Mouse (Mus musculus): ENCODE measurements around the gene Psmd13.
"Not testable (repeated sequence)": the region's sequence is repeated elsewhere in the genome, so short reads cannot be mapped to it uniquely, and the experiment has no call there.

The Psmd13 gene

GRCm38 (mm10) chr7:140856785-140857549 lies 24.8 kb upstream of the Psmd13 start, which contains the start of gene Ric8a:
Ric8a (plus strand) TSS chr7:140856957.
- DNase-seq, result peak; percentile 93

DNA sequence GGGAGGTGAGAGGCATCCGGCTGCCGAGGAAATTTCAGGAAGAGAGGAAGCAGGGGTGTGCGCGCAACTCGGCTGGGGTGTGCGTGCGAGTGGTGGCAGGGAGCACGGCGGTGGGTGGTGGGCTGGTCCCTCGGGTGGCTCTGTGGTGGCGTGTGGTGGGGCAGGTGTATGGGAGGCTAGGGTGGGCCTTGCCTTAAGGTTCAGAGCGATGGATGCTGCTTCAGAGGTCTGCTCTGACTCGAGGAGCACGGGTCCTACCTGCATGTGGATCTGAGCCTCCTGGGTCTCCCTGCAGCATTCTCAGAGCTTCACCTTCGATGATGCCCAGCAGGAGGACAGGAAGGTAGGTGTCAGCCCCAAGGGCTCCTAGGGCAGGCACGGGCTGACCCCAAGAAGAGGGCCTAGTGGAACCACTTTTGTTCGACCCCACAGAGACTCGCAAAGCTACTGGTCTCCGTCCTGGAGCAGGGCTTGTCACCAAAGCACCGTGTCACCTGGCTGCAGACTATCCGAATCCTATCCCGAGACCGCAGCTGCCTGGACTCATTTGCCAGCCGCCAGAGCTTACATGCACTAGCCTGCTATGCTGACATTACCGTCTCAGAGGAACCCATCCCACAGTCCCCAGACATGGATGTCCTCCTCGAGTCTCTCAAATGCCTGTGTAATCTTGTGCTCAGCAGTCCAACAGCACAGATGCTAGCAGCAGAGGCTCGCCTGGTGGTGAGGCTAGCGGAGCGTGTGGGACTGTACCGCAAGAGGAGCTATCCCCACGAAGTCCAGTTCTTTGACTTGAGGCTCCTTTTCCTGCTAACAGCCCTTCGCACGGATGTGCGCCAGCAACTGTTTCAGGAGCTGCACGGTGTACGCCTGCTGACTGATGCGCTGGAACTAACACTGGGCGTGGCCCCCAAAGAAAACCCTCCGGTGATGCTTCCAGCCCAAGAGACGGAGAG lies 23.9 kb upstream of the Psmd13 start, which contains the start of gene Bet1l:
Gene Bet1l (minus strand): TSS at position 28 of the 956 bp plus-strand sequence.
- DNase-seq, result no peak

DNA sequence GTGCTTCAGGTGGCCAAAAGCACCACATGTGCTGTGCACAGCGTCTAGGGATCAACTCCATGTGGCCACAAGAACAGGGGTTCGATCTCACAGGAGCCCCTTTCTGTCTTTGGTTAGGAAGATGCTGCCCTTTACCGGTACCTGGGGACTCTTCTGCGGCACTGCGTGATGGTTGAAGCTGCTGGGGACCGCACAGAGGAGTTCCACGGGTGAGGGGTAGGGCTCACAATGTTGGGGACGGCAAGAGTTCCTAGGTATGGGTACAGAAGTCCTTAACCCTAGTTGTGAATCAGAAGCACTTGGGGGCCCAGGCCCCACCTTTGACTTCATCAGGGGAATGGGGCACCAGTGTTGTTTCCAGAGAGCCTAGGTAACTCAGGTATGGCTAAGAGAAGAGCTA lies 23.0 kb upstream of the Psmd13 start:
- no peak for DNase-seq

GRCm38 (mm10) chr7:140859997-140860396 lies 21.8 kb upstream of the Psmd13 start:
- DNase-seq, result no peak

GRCm38 (mm10) chr7:140860728-140861127 lies 21.0 kb upstream of the Psmd13 start:
- DNase-seq, result no peak

GRCm38 (mm10) chr7:140864761-140865160 lies 17.0 kb upstream of the Psmd13 start:
- no peak for DNase-seq

DNA sequence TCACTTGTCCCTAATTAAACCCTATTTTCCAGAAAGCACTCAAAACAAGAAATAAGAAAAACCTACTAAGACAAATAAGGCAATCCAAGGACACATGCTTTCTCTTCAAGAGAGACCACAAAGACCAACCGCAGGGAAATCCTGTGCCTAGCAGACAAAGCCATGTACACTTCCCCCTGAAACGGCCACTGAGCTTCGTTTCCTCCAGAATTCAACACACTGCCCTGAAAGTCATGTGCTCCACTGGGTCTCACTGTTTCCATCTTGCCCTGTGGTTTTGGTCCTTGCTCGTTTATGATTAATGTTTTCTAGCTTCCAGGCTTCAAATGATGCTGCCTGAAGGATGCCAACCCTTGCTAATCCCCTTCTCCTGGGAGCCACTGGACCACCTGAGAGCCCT lies 7.5 kb upstream of the Psmd13 start:
- no peak for DNase-seq

GRCm38 (mm10) chr7:140877364-140877763 lies 4.4 kb upstream of the Psmd13 start:
- no peak for DNase-seq

DNA sequence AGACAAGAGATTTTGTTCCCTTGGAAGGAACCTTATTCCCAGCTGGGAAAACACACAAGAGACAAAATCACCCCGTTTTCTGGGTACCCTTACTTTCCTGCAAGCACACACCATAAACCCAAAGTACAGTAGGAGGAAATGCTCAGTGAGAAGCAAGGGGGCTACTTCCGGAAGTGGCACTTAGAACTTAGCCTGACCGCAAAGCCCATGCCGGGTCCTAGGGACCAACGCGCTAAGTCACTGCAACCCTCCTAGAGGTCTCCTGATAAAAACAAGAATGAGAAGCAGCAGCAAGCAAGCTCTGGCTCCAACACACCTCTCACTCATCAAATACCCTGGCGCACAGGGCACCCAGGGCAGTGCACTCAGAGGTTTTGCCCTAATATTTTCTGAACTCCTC lies 2.4 kb upstream of the Psmd13 start:
- DNase-seq, result no peak

DNA sequence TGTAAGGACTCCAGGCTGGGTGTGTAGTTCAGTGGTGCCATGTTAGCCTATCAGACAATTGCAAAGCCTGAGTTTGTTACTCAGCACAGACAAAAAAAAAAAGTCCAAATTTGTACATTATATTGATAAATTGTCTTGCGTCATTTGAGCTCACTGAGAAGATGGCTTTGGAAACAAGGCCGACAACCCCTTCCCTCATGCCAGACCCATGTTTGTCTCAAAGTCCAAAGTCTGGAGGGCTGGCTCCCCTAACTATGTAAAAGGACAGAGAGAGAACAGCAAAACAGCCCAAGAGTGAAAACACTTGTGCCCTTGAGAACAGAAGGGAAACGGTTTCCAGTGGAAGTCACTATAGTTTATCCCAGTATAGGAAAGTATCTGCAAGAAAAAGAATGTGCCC lies 1.3 kb upstream of the Psmd13 start:
- DNase-seq, result peak; percentile 35

GRCm38 (mm10) chr7:140880865-140881515 lies 778 bp upstream of the Psmd13 start:
- no peak for DNase-seq

GRCm38 (mm10) chr7:140882469-140882803 lies 668 bp downstream of the Psmd13 start:
- DNase-seq, result no peak

DNA sequence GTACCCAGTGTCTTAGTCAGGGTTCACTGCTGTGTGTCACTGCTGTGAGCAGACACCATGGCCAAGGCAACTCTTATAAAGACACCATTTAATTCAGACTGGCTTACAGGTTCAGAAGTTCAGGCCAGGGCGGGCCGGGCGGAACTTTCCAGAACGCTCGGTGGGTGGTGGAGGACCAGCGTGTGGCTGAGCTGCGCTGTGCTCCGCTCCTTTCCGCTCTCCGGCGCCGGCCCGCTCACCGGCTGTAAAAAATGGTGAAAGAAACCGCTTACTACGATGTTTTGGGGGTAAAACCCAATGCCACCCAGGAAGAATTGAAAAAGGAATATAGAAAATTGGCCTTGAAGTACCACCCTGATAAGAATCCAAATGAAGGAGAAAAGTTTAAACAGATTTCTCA lies 8.9 kb downstream of the Psmd13 start:
- not testable (repeated sequence) for DNase-seq

GRCm38 (mm10) chr7:140894031-140894430 lies 12.3 kb downstream of the Psmd13 start:
- DNase-seq, result no peak

DNA sequence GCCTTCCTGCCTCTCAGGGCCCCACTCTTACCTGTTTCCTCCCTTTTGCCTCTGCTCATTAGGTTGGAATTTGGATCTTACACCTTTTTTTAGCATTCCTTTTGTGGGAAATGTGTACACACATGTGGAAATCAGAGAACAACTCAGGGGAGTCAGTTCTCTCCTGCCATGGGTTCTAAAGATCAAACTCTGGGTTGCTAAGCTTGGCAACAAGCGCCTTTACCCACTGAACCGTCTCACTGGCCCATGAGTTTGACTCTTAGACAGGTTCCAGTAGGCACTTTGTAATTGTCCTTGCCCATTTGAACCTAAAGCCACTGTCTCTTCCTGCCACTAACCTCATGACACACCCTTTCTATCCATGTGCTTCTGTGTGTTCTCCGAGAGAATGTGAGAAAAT lies 12.8 kb downstream of the Psmd13 start:
- no peak for DNase-seq

DNA sequence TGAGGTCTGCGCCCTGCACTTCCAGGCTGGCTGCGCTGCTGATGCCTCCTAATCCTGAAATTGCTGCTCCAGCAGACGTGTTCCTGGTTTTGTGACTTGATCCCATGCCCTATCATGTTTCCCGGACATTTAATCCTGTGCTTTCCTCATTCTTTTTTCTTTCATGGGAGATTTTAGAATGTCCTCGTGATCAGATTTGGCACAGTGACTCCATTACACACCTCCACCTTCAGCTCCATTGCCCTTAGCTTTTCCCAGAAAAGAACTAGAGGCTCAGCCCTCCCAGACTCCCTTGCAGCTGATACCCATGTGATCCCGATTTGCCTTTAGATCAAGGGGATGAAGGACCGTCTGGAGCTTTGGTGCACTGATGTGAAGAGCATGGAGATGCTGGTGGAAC lies 16.1 kb downstream of the Psmd13 start:
- DNase-seq, result no peak

- DNase-seq, result no peak
Observed at GRCm38 (mm10) chr7:140899121-140899520, 17.4 kb downstream of the Psmd13 start.

DNA sequence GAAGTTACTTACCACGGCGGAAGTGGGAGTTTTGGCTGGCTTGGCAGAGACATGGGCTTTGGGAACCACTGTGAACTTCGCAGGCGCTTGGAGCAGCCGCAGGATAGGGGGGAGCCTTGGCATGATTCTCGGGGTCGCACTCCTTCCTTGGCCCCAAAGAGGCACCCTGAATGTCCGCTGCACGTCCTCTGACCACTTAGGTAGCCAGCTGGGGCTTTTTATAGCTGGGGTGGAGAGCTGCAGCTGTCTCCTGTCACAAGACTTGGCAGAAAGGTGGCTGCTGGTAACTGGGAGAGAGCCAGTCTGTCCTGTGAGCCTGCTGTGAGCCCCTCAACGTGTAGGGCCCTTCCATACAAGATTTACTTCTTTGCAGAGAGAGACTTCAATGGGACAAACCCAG lies 18.5 kb downstream of the Psmd13 start, which contains the start of gene Cox8b:
Gene Cox8b (minus strand): TSS at position 227 of the 400 bp plus-strand sequence.
- DNase-seq, result no peak

- no peak for DNase-seq
Observed at GRCm38 (mm10) chr7:140902036-140902875, 20.5 kb downstream of the Psmd13 start.

GRCm38 (mm10) chr7:140903212-140903611 lies 21.4 kb downstream of the Psmd13 start:
- peak; percentile 90 for DNase-seq

DNA sequence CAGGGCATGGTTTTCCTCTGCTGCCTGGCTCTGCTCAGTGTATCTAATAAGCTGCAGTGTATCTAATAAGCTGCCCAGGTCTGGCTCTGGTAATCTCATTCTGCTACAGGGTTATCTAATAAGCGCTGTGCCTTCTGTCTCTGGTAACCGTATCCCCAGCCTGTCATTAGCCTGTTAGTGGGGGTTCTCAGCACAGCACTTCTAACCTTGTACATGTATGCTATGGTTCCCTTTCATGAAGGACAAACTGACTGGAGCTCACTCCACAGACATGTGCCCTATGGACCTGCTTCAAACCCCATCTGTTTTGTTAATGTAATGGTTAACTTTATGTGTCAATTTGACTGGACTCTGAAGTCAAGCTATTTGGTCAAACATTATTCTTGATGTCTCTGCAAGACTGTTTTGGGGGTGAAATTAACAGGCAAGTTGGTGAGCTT lies 23.9 kb downstream of the Psmd13 start:
- no peak for DNase-seq

DNA sequence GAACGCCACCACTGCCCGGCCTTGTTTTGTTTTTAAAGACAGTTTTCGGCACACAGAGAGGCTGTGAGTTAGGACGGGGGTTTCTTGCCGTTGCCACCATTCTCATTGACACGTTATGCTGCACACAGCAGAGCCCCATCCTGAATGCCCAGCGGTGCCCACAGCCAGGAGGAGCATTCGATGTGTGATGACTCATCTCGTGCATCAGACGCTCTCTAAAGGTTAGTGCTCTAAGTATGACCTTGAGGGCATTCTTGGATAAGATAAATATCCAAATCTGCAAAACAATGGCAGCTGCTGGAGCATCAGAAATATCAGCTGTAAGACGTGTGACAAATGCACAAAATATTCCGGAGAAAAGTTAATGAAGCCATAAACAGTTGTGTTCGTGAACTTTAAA lies 25.4 kb downstream of the Psmd13 start:
- DNase-seq, result no peak
